Mouse (Mus musculus): ENCODE data around the gene Acaca. TPM values are rescaled to one million over a fixed set of nuclear protein-coding genes. Genes with fewer than 3 reads are reported as not detected.
A peak's percentile ranks its signal among the peaks of the same experiment; 100 is the strongest.

The Acaca gene
- polyA plus RNA-seq, 1 experiment = 38.5 TPM

- WGBS = 90% methylated on average over 4 of the region's 4 CpGs
- no peak for DNase-seq
- no peak for TF ChIP-seq CTCF (conservative IDR thresholded peaks at IDR 0.05; ENCODE audit: insufficient read depth, insufficient read length, low read depth, low read length)
- no peak for TF ChIP-seq POLR2A (IDR thresholded peaks at IDR 0.05; ENCODE audit: low read depth, low read length)
- H3K4me1 ChIP-seq (ENCODE audit: control insufficient read depth, insufficient read depth, low read length) = peaks cover 5% of the 10 kb centered on the region; the same call in 1 of the 2 replicates
- no peak overlapping the region for H3K4me3 ChIP-seq (ENCODE audit: insufficient read depth, low read depth, low read length)
- H3K27ac ChIP-seq (ENCODE audit: insufficient read depth, low read depth, low read length) = no peak overlapping the region
- H3K36me3 ChIP-seq (ENCODE audit: control insufficient read depth, insufficient read depth, low read length) = no peaks in the 10 kb centered on the region; the same call in 1 of the 2 replicates
- H3K27me3 ChIP-seq (replicated peaks; ENCODE audit: control insufficient read depth, insufficient read depth, low read length) = no peaks in the 10 kb centered on the region
Observed at GRCm38 (mm10) chr11:84117431-84117830, 12.0 kb upstream of the Acaca start.

- Histone ChIP-seq H3K27me3 (replicated peaks; ENCODE audit: control insufficient read depth, insufficient read depth, low read length) (no peaks in the 10 kb centered on the region), H3K27ac (ENCODE audit: insufficient read depth, low read depth, low read length) (no peak overlapping the region), H3K4me3 (ENCODE audit: insufficient read depth, low read depth, low read length) (no peak overlapping the region), H3K4me1 (ENCODE audit: control insufficient read depth, insufficient read depth, low read length) (peaks cover 5% of the 10 kb centered on the region; the same call in 1 of the 2 replicates), H3K36me3 (ENCODE audit: control insufficient read depth, insufficient read depth, low read length) (no peaks in the 10 kb centered on the region; the same call in 1 of the 2 replicates)
- TF ChIP-seq POLR2A (IDR thresholded peaks at IDR 0.05; ENCODE audit: low read depth, low read length) (no peak), CTCF (conservative IDR thresholded peaks at IDR 0.05; ENCODE audit: insufficient read depth, insufficient read length, low read depth, low read length) (no peak)
- 64% methylated on average over 12 of the region's 12 CpGs for WGBS
- DNase-seq = no peak
Observed at GRCm38 (mm10) chr11:84121051-84121956, 8.2 kb upstream of the Acaca start.

- no peaks in the 10 kb centered on the region for H3K36me3 ChIP-seq (ENCODE audit: control insufficient read depth, insufficient read depth, low read length)
- DNase-seq = no peak
- no peak overlapping the region for H3K4me3 ChIP-seq (ENCODE audit: insufficient read depth, low read depth, low read length)
- no peaks in the 10 kb centered on the region; the same call in 1 of the 2 replicates for H3K4me1 ChIP-seq (ENCODE audit: control insufficient read depth, insufficient read depth, low read length)
- TF ChIP-seq CTCF (conservative IDR thresholded peaks at IDR 0.05; ENCODE audit: insufficient read depth, insufficient read length, low read depth, low read length) (no peak), POLR2A (IDR thresholded peaks at IDR 0.05; ENCODE audit: low read depth, low read length) (no peak)
- 69% methylated on average over 4 of the region's 4 CpGs for WGBS
- H3K27ac ChIP-seq (ENCODE audit: insufficient read depth, low read depth, low read length) = no peak overlapping the region
- no peaks in the 10 kb centered on the region for H3K27me3 ChIP-seq (replicated peaks; ENCODE audit: control insufficient read depth, insufficient read depth, low read length)
Observed at GRCm38 (mm10) chr11:84127977-84128376, 1.5 kb upstream of the Acaca start.

GRCm38 (mm10) chr11:84129799-84130185 is 320 bp downstream of the Acaca start:
- Histone ChIP-seq H3K36me3 (ENCODE audit: control insufficient read depth, insufficient read depth, low read length) (no peaks in the 10 kb centered on the region), H3K27me3 (replicated peaks; ENCODE audit: control insufficient read depth, insufficient read depth, low read length) (no peaks in the 10 kb centered on the region), H3K4me1 (ENCODE audit: control insufficient read depth, insufficient read depth, low read length) (no peaks in the 10 kb centered on the region; the same call in 1 of the 2 replicates), H3K4me3 (ENCODE audit: insufficient read depth, low read depth, low read length) (peak overlapping the region; percentile 94), H3K27ac (ENCODE audit: insufficient read depth, low read depth, low read length) (no peak overlapping the region)
- TF ChIP-seq POLR2A (IDR thresholded peaks at IDR 0.05; ENCODE audit: low read depth, low read length) = no peak
- TF ChIP-seq CTCF (conservative IDR thresholded peaks at IDR 0.05; ENCODE audit: insufficient read depth, insufficient read length, low read depth, low read length) = no peak
- no peak for DNase-seq
- WGBS = 4% methylated on average over 11 of the region's 11 CpGs

- no peak for TF ChIP-seq POLR2A (IDR thresholded peaks at IDR 0.05; ENCODE audit: low read depth, low read length)
- TF ChIP-seq CTCF (conservative IDR thresholded peaks at IDR 0.05; ENCODE audit: insufficient read depth, insufficient read length, low read depth, low read length) = no peak
- Histone ChIP-seq H3K27me3 (replicated peaks; ENCODE audit: control insufficient read depth, insufficient read depth, low read length) (no peaks in the 10 kb centered on the region), H3K36me3 (ENCODE audit: control insufficient read depth, insufficient read depth, low read length) (no peaks in the 10 kb centered on the region), H3K4me1 (ENCODE audit: control insufficient read depth, insufficient read depth, low read length) (no peaks in the 10 kb centered on the region), H3K27ac (ENCODE audit: insufficient read depth, low read depth, low read length) (no peak overlapping the region), H3K4me3 (ENCODE audit: insufficient read depth, low read depth, low read length) (no peak overlapping the region)
- 93% methylated on average over 2 of the region's 2 CpGs for WGBS
- no peak for DNase-seq
Observed at GRCm38 (mm10) chr11:84134331-84134860, 4.9 kb downstream of the Acaca start.

GRCm38 (mm10) chr11:84136453-84136852 is 7.0 kb downstream of the Acaca start:
- DNase-seq = no peak
- 65% methylated on average over 3 of the region's 3 CpGs for WGBS
- H3K4me1 ChIP-seq (ENCODE audit: control insufficient read depth, insufficient read depth, low read length) = no peaks in the 10 kb centered on the region
- no peak overlapping the region for H3K27ac ChIP-seq (ENCODE audit: insufficient read depth, low read depth, low read length)
- H3K36me3 ChIP-seq (ENCODE audit: control insufficient read depth, insufficient read depth, low read length) = no peaks in the 10 kb centered on the region
- TF ChIP-seq CTCF (conservative IDR thresholded peaks at IDR 0.05; ENCODE audit: insufficient read depth, insufficient read length, low read depth, low read length) = no peak
- no peak for TF ChIP-seq POLR2A (IDR thresholded peaks at IDR 0.05; ENCODE audit: low read depth, low read length)
- no peaks in the 10 kb centered on the region for H3K27me3 ChIP-seq (replicated peaks; ENCODE audit: control insufficient read depth, insufficient read depth, low read length)
- no peak overlapping the region for H3K4me3 ChIP-seq (ENCODE audit: insufficient read depth, low read depth, low read length)

- H3K27ac ChIP-seq (ENCODE audit: insufficient read depth, low read depth, low read length) = no peak overlapping the region
- H3K27me3 ChIP-seq (replicated peaks; ENCODE audit: control insufficient read depth, insufficient read depth, low read length) = no peaks in the 10 kb centered on the region
- 52% methylated on average over 2 of the region's 2 CpGs for whole genome bisulfite sequencing
- H3K4me1 ChIP-seq (ENCODE audit: control insufficient read depth, insufficient read depth, low read length) = no peaks in the 10 kb centered on the region
- H3K4me3 ChIP-seq (ENCODE audit: insufficient read depth, low read depth, low read length) = no peak overlapping the region
- peak; percentile 35; the same call in 1 of the 2 replicates for TF ChIP-seq CTCF (conservative IDR thresholded peaks at IDR 0.05; ENCODE audit: insufficient read depth, insufficient read length, low read depth, low read length)
- no peak for TF ChIP-seq POLR2A (IDR thresholded peaks at IDR 0.05; ENCODE audit: low read depth, low read length)
- no peaks in the 10 kb centered on the region for H3K36me3 ChIP-seq (ENCODE audit: control insufficient read depth, insufficient read depth, low read length)
- DNase-seq = peak; percentile 77
Observed at GRCm38 (mm10) chr11:84141752-84142151, 12.3 kb downstream of the Acaca start.

Measured in kidney, adult 2 months (tissue).